Mouse (Mus musculus) CD8-positive naive resting alpha-beta T cell, adult 2 months (primary cell): ENCODE measurements around the gene Ncstn.

Source experiments
- DNase-seq, 2 experiments: peaks; one replicate each; pipeline ENCODE4 v3.0.0; 2022; ENCODE audit warnings: low read depth in 2 of 2, low spot score in 2 of 2

Ncstn gene

DNA sequence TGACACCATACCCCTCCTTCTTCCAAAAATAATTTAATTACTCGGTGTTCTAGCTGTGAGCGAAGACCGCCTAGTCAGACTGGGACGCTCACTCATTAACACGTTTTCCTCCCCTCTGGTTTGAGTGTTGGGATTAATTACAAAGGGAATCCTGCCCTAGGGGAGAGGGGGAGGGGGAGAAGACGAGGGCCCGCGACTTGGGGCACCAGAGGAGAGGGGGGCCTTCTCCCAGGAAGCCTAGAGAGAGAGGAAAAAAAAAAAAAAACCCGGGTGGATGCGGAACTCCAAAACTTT, 54.8 kb downstream of the Ncstn start:
- no peak for DNase-seq

DNA sequence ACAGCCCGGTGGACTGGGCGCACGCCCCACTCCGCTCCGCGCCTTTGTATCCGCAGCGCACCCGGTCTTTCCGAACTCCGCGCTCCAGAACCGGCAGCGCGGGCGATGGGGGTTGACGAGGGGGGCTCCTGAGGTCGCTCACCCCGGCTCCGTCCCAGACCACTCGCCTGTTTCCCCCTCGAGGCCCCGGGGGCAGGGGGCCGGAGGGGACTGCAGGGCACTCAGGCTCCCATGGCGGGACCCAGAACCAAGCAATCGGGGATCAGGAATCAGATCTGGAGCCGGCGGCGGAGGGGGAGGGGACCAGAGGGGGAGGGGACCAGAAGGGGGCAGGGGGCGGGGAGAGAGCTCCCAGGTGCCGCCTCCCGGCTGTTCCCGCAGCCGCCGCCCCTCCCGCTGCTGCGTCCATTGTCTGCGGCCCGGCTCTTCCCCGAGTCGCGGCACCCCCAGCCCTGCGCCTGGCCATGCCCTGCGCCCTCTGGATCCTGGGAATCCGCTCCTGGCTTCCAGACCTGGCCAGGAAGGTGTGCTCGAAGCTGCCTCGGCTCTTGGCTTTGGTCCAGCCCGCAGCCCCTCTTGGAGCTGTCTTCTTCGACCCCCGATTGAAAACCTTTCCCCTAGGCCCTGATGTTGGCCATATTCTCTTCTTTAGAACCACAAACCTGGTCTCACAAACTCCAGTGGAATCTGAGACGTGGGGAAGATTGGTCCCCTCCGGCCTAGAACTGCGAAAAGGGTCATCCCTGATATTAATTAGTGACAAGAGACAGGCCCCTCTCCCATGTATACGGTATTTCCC, 55.4 kb downstream of the Ncstn start:
- DNase-seq, result peak; percentile 49 to 66

DNA sequence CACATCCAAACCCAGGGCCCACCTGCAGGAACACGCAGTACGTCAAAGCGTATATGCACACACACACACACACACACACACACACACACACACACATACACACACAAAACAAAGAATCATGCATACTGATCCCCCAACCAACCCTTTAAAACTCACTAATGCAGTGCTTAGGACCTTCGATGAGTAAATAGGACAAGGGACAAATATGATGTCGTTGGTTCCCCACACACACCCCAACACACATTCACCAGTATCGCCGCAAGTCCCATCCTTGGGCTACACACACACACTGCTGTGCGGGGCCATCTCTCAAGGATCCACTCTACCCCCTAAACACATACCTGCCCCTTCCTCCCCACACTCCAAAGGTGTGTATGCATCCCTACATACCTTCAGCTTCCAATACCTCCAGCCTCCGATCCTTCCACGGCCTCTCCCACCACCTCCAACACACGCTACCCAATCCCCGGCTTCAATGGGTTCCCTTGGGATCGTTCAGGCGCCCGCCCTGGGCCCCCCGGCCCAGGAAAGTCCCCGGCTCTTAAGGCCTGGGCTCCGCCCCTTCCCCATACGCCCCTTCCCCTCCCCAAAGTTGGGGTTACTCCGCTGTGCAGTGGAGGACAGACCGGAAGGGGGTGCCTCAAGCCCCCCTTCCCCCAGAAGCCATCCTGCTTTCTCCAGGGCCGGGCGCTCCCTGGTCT, 56.2 kb downstream of the Ncstn start:
- DNase-seq, result peak in 1 of 2 experiments; percentile 33

DNA sequence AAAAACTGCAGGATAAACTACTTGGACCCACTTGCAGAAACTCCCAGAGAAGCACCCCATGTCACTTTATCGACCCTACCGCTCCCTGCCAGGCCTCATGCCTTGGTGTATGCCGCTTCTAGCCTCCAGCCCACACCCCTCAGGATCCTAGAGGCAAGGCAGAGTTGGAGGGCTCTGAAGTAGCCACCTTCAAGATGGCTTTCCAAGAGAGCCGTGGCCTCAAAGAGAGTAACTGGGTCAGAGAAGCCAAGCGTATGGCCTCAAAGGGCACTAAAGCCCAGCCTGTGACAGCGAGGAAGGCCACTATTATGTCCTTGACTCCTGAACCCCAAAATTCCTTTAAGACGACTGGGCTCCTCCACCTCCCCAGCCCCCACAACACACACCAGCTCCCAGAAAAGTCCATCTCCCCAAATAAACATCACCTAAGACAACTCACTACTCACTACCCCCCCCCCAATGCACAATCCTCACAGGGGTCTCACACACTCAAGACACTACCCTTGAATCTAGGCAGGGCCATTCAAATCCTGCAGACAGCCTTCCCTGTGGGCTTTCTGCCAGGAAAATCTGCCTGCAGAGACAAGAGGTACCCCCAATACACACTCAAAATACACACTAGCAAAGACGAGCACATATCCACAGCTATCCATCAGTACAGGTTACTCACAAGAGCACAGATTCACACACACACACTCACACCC, 57.2 kb downstream of the Ncstn start:
- DNase-seq, result no peak

DNA sequence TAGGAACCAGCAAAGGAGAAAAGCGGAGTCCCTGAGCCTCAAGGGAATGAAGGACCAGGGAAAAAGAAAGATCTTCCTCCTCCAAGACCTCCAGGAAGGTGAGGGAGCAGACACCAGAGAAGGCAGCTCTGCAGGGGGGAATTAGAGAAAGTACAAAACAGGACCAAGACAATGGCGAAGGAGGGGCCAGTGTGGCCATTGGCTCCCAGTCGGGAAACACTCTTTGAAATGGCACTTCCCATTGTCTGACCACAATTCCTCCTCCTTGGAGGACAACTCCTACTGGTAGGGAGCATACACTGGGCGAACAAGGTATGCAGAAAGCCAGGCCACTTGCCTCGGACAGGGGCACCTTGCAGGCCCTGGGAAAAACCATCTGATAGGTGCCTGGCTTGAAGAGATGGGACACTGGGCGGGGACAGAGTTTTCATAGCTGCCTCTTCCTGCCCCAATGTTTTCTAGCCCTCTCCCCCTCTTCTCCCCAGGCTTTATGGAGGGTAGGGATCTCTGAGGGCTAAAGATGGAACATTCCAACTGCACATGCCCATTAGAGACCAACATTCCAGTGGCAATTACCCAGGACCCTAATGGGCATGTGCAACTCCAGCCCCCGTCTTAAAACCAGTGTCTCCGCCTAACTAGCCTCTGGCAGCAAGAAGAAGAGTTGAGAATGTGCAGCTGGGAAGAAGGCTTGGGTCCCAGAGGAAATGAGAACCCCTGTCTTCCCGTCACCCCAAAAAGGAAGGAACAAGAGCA, 58.3 kb downstream of the Ncstn start:
- DNase-seq, result no peak

DNA sequence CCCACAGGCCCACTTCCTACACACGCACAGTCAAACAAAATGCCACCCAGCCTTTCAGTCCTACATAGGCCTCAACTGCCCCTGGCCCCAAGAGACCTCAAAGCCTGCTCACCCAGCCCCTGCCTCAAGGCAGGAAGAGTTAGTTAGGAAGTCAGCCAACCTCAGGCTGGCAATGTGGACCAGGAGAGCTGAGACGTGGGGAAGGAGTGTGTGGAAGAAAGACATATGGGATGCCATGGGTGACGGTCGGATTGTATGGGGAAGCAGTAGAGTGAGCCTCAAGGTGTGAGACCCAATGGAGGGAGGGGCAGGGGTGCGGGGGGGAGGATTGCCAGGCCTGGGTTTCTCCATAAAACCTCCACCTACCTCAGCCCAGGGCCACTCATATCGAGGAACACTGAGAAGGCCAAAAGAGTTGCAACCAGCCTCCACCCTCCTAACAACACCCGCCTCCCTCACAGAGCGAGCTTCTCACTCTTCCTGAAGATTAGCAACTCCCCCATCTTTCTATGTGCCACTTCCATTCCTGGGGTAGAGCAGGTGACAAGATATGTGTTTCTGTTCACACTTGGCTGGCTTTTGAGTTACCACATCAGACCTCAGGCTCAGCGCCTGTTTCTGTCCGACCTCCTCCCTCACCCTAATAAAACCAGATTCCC, 62.6 kb downstream of the Ncstn start:
- no peak for DNase-seq

DNA sequence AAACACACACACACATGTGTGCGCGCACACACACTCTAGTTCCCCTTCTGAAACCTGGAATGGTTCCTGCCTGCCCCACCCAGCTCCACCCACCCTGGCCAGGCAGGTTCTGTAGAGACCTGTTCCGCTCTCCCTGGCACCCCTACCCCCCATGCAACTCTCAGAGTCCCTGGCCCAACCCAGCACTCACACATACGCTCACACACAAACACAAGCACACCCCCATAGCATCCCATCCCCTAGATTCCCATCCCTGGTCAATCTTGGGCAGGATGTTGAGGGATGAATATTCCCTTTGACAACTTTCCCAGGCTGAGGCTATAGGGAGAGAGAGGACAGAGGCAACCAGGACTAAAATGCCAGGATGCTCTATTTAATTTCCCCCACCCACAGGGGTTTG, 63.3 kb downstream of the Ncstn start:
- no peak for DNase-seq

DNA sequence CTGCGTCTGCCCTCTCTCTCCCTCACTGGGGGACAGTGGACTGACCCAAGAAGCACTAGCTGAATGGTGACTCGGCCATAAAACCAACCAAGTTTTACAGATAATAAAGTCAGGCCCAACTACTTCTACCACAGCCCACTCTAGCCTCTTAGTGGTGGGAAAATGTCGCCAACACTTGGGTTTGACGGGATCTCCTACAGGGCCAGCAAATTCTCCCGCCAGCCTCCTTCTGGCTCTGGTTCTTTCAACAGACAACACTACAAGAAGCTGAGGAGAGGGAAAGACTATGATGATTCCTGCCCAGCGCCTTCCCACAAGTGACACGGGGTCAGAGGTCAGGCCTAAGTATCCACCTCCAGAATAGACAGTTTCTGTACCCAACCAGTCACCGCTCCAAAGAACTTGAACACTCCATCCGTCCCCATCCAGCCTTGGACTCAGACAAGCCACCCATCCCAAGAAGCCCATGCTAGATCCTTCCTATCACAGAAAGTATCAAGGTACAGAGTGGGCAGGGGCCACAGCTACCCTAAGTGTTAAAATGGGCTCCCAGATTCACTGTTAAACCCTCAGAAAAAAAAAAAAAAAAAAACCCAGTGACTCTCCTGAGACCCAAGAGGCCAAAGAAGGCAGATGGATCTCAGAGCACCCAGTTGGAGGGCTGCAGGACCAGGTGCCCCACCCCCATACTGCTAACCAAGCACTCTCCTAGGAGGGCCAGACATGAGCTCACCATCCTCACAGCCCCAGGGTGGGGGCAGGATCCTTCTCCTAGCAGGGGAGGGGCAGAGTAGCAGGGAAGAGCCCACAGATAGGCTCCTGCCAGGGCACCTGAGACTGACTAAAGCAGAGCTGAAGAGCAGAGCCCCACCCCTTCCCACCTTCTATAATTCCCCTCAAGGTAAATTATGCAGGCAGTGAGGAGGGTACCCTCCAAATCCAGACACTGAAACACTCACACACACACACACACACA, 64.0 kb downstream of the Ncstn start:
- no peak for DNase-seq

DNA sequence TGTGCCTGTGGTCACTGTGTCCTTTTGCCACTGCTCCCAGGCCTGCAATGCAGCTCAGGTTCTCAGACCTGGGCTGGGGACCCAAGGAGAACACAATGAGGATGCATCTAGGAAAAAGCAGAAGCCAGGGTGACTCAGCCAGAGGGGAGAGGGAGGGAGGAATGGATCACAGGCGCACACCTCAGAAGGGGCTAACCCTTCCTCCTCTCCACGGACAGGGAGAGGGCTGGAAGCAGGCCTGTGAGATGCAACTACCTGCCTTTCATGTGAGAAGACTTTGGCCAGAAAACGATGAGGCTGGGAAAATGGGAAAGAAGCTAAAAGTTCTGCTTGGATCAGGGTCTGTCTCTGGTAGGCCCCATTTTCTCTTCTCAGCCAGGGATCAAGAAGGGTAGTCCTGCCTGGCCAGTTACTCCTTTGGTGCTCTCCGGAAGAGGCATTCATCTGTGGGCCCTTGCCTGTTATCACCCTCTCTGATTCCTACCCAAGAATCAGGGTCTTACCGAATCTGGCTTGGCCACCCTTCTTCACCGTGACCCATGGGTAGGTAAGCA, 65.0 kb downstream of the Ncstn start:
- no peak for DNase-seq

DNA sequence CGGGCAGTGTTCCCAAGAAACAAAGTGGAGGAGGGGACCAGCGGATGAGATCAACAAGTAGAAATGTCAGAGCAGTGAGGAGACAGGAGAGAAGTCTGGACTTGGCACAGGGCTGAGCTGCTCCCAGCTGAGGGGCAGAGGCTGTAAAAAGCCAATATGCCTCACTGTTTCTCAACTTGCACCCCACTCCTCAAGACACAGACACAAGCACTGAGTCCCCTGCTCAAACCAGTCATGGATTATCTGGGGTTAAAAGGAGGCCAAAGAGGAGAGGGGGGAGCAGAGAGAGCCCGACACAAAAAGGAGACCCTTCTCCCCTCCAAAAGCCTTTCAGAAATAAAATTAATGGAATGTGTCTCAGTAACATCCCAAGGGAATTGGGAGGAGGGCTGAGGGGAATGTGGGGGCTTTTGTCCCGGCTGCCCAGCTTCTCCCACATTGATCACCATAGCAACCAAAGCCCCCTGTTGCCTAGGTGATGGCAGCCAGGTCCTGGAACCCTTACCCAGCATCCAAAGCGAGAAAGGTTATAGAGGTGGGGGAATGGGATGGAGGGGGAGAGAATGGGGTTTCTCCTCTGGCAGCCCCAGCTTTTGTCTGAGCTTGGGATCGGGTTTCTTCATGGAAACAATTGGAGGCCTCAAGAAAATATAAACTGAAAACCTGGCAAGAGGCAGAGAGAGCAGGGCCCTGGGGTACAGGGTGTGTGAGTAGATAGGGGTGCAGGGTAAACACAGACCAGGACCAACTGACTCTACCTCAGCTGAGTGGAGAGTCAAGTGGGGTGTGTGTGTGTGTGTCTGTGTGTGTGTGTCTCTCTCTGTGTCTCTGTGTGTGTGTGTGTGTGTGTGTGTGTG, 65.7 kb downstream of the Ncstn start:
- DNase-seq, result no peak

DNA sequence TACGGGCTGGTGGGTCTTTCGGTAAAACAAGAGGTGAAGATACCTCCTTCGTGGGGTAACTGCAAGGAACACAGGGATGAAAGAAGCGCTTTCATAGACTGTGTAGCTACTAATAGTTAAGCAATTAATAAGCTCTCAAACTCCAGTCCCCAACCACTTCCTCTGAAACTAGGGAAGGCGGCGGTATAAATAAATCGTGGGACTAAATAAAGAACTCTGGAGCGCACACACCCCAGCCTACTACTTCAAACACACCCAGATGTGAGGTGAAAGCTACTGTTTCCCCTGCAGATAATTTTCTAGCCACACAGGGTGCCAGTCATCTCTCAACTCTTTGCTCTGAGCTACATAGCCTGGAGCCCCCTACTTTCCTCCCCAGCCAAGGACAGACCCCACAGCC, 66.6 kb downstream of the Ncstn start:
- DNase-seq, result no peak
